Mouse (Mus musculus): ENCODE measurements around the gene Cyp2d22.
"Not testable (repeated sequence)": the region's sequence is repeated elsewhere in the genome, so short reads cannot be mapped to it uniquely, and the experiment has no call there.

Cyp2d22 gene

DNA sequence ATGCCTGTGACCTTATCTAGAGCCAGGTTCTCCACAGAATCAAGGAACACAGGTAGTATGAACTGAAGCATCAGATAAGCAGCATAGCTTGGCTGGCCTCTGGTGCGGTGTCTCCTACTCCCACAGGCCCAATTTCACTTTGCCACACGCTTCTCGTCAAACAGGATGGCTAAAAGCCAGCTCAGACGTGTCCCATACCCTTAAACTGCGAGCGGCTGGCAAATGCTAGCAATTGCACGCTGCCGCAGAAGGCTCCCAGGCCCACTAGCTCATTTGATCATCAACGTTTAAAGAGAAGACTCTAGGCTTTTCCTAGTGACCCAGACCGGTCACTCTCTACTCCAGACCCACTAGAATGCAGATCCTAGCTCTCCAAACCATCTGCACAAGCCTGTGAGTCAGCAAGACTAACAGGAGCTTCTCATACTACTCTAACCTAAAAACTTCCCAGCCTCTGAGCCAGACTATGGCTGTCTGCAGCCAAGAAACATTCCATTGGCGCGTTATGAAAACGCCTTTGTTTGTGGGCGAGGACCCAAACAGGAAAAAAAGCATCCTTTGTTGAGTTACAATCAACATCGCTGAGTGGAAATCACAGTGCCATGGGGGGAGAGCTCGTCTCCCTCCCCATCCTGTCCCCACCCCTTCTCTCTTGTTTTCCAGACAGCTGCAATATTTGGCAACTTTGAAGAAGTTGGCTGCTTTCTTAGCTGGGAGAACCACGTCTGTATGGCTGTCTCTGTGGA lies 3.5 kb downstream of the Cyp2d22 start:
- peak; percentile 96 for DNase-seq (ENCODE audit: inconsistent ontology term)

DNA sequence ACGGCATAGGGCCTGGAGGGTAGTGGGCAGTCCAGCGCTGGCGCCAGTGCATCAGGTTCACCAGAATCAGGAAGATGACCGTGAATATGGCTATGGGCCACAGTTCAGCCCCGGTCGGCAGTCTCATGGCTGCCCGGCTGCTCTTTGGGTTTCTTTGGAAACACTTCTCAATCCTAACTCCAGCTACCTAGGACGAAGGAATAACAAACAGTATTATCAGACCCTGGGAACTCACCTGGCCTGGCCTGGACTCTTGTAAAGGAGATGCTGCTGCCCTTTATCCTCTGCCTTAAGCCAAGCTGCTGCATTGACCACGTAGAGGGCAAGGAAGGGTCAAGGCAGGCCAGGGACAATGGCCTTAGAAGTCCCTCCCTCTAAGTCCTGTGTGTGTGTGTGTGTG lies 4.2 kb downstream of the Cyp2d22 start:
- DNase-seq (ENCODE audit: inconsistent ontology term), result no peak

DNA sequence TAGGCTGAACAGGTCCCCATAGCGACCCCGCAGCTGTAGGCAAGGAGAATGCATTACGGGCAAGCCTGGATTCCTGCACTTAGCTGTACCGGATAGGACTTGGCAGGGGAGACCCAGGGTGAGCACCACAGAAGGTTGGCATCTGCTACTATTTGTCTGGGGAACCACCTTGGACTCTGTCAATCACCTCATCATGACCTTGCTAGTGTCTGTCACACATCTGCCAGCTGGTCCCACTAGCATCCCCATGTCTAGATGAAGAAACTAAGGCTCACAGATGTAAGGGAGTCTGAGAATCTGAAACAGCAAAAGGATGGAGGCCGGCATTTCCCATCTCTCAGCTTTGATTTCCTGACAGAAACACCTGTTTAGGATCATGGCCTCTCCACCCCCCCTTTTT lies 5.6 kb downstream of the Cyp2d22 start:
- DNase-seq (ENCODE audit: inconsistent ontology term), result no peak

DNA sequence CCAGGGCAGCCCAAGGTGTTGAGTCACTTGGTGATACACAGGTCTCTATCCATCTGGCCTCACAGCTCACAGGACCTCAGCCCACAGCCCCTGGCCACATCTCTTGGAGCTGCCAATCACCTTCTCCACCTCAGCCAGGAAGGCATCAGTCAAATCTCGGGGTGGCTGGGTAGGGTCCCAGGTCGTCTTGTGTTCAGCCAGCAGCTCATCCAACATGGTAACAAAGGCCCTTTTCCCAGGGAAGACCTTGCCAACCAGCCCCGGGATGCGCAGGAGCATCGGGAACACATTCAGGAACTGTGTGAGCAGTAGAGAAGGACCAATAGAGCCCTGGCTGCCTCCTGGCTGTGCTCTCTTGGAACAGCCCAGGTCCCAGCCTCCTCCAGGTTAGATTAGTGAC lies 7.1 kb downstream of the Cyp2d22 start:
- no peak for DNase-seq (ENCODE audit: inconsistent ontology term)

DNA sequence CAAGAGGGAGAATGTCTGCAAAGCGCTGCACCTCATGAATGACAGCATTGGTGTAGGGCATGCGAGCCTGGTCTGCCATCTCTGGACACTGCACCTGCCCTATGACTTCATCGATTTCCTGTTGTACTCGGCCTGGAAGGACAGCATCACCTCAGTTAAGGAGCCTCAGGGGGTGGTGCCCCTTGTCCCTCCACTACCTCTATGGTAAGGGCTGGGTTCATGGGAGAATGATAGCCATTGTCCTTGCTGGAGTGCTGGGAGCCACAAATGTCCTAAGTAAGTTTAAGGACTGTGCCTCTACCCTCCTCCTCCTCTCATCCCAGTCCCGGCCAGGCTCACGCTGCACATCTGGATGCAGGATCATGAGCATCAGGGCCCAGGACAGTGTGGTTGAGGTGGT lies 7.6 kb downstream of the Cyp2d22 start:
- DNase-seq (ENCODE audit: inconsistent ontology term), result no peak

DNA sequence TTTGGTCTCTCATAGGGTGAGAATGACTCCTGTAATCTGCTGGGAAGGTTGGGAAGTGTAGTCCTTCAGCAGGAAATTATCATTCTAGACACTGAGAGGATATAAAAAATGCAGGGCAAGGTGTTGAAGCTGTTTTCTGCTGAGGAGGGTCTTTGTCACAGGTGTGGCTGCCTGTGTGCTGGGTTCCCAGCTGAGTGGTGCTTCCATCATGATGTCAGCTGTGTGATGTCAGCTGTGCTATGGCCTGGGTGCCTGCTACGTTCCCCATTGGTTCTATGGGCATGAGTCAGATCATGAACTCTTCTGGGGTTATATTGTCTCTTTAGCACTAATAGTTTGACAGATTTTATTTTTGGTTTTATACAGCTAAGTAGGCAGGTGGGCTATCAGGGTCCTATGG lies 11.2 kb downstream of the Cyp2d22 start:
- DNase-seq (ENCODE audit: inconsistent ontology term), result no peak

DNA sequence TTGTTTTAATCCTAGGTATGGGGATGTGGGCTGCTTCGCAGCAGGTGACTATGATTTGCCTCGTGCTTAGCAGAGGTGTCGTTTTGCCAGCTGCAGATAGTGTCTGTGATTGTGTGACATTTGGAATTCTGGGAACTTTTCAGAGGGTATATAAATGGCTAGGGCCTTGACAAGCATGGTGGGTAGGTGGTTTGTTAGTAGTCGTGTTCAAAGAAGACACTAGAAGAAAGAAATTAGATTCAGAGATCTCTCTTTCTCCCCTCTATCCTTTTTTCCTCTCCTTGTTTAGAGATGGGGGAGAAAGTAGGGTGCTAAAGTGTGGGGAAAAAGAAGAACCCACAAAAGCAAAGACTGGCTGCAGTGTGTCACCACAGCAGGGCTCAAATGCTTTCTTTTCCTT lies 11.9 kb downstream of the Cyp2d22 start:
- no peak for DNase-seq (ENCODE audit: inconsistent ontology term)

DNA sequence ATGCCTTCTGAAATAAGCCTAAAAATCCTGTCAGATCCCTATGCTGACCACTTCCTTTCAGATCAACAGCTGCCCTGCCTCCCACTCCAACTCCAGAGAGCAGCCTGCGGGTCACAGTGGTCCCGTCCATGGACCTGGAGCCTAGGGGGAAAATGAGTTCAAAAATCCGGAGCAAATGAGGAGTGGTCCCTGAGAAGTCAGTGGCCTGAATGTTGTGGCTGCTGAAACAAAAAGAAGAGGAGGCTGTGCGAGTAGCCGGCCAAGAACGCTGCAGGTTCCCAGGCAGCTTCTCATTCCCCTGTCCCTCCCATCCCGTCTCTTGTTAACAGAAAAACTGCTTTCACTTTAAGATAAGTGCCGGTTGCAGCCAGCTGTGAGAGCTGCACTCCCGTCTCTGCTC lies 15.5 kb downstream of the Cyp2d22 start:
- not testable (repeated sequence) for DNase-seq (ENCODE audit: inconsistent ontology term)

DNA sequence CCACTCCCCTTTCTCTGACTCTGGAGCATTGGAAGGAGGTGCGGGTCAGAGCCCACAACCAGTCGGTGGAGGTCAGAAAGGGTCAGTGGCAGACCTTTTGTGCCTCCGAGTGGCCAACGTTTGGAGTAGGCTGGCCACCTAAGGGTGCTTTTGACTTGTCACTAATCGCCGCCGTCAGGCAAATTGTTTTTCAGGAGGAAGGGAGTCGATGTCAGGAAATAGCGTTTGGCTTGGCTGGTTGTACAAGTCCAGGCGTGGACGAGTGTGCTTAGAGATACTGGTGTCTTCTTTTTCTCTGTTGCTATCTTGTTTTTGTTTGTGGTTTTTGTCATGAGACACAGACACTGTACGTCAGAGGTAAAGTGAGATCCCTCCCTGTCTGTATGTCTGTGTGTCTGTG lies 16.3 kb downstream of the Cyp2d22 start:
- not testable (repeated sequence) for DNase-seq (ENCODE audit: inconsistent ontology term)

DNA sequence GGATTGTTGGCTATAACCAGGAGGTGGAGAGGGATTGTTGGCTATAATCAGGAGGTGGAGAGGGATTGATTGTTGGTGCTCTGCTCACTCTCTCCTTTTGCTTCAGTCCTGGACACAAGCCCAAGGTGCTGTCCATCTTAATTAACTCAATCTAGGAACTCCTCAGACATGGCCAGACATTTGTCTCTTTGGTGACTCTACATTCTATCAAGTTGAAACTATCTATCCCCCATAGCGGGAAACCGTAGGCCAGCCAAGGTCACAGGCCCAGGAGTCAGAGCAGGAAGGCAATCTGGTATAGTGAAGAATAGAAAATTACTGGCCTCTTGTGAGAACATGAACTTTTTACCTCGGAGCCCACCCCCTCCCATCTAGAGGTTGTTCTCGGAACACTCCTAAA lies 17.8 kb downstream of the Cyp2d22 start:
- DNase-seq (ENCODE audit: inconsistent ontology term), result no peak

DNA sequence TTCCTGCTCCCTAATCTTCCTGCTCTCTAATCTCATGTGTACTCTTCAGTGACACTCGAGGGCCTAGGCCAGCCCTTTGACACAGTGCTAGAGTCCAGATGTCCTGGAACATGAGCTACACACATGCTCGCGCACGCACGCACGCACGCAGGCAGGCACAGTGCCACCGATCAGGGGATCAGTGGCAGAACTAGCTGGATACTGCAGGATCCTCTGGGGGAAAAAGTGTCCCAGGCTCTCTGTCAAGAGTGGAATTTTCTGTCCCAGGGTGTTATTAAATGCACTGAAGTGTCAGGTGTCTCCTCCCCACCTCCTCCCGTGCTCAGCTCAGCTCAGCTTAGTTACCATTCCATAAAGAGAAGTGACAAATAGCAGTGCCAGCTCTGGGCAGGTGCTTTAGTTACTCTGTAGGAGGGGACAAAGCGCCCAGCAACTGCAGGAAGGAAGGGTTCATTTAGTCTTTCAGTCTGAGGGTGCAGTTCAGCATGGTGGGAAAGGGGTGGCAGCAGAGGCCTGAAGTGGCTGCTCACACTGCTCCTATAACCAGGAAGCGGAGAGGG lies 18.5 kb downstream of the Cyp2d22 start:
- no peak for DNase-seq (ENCODE audit: inconsistent ontology term)

DNA sequence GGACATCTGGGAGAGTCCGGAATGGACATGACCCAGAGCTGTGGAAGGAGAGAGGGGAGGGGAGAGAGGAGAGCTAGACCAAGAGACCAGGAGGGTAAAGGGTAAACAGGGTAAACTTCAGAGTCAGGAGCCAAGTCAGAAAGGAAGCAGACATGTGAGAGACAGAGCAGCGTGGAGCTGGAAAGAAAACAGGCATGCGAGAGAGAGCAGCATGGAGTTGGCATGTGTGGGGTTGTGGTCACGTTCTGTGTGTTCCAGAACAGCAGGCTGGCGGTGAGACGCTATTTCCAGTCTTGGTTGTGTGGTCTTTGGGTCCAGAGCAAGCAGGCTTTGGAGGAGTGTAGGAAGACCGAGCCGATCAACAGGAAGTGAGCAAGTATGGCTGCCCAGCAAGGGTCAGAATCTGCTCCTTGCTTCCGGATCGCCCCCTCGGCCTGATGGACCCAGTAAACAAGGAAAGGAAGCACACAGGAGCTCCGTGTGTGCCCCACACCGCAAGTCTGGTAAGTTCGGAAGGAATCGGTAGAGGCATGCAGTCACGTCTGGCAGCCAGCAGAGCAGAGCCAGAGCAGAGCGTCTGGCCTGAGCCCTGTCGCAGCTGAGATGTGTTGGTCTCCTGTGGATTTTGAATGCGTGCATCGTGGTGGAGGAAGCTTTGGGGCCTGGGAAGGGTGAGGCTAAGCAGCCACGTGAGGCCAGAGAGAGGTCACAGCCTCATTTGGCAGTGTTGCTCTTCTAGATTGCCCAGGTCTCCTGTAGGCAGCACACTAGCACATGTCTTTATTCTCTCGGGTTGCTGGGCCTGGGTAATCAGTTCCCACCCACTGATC lies 21.4 kb downstream of the Cyp2d22 start:
- DNase-seq (ENCODE audit: inconsistent ontology term), result no peak

DNA sequence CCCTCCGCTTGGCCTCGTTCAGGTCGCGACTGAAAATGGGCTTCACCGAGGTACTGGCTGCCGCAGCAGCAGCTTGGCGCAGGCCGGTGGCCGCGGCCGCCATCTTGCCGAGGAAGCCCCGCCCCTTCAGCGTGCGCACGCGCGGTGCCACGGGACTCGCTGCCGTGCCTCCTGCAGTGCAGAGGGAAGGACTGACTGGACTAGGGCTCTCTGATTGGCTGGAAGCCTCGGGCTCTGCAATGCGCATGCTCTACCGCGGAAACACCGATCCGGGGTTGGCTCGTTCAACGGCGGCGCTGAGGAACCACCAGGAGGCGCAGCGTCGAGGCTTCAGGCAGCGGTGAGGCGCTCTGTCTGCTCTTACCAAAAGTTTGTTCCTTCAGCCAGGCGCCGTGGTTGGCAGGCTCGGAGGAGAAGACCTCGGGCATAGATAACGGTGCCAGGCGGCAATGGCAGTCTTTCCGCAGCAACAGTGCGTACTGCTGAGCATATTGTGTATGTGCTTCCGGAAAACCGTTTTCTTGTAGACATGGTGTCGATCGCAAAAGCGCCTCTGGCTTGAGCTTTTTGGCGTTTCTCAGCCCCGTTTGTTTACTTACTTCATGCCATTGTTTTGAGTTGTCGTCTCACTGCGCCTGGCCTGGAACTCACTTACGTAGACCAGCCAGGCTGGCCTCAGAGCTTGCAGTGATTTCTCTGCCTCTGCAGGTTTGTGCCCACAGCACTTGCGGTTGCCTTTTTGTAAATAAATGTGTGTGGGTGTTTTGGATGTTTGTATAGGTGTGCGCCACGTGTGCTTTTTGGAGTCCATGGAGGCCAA lies 25.7 kb downstream of the Cyp2d22 start, which contains the start of gene Ndufa6:
TSS of gene Ndufa6 (minus strand) at position 197 of the 820 bp plus-strand sequence.
- peak; percentile 98 for DNase-seq (ENCODE audit: inconsistent ontology term)

DNA sequence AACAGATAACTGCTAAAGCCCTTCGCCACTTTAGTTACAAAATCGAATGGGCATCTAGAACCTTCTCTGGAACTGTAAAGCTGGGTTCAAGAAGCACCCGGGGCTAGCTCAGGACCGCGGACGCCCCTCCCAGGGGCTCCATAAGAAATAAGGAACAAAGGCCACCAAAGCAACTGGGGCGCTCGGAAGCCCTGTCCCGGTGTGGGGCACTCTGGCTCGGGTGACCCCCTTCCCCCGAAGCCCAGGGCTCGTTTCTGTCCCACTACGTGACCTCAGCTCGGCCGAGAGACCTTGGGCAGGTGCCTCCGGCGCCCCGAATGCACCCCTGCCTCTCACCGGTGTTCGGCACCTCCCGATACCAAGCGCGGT lies 26.3 kb downstream of the Cyp2d22 start:
- DNase-seq (ENCODE audit: inconsistent ontology term), result peak; percentile 58

DNA sequence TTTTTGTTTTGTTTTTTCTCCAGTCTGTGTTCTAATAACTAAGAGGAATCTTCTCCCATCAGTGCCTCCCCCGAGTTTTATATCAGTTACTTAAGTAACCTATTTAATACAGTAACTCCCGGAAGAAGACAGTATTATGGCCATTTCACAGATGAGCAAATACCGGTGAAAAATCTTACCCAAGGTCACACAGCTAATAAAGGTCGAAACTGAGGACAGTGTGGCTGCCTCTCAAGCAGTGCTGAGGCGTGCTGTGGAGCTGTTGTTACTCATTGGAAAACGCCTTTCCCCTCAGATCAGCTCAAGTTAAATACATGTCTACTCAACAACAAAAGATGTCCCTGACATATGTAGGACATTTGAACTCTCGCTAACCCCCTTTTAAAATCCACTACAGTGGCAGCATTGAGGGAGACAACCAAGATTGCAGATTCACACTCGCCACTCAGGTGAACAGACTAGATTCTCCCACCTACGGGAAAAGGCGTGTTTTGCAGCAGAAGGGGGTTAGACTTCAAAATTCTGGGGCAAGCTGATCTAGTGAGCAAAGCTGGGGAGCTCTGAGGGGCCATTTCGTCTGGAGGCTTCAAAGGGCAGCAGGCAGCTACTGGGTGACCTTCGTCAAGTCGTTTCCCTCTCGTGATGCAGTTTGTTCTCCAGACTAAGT lies 26.8 kb downstream of the Cyp2d22 start:
- DNase-seq (ENCODE audit: inconsistent ontology term), result no peak

DNA sequence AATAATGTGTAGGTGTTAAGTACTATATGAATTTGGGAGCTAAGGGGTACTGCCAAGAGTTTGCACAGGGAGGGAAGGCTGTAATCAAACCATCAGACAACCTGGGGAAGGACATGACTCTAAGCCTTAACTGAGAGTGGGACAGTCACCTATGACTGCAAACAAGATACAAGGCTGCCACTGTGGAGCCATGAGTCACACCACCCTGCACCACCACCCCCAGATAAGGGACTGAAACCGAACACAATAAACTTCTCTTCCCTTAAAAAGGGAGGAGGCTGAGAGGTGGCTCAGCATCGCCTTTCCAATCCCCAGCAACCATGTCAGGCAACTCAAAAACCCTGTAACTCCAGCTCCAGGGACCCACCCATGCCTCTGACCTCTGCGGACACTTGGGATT lies 28.6 kb downstream of the Cyp2d22 start:
- DNase-seq (ENCODE audit: inconsistent ontology term), result no peak

DNA sequence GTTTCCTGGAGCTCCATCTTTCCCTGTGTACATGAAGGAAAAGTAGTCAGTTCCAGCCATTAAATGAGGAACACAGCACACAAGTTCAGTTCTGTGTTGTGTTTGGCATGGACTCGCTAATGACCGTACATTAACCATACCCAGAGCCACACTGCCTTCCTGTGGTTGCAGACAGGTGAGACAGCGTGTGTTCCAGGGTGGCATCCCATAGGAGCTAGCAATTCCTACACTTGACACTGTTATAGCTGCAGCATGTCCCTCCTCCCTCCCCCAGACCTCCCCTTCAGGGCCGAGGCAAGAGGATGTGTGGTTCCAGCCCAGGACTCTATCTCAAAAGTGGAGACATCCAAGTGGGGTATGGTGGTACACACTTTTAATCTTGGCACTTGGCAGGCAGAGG lies 29.7 kb downstream of the Cyp2d22 start:
- no peak for DNase-seq (ENCODE audit: inconsistent ontology term)

DNA sequence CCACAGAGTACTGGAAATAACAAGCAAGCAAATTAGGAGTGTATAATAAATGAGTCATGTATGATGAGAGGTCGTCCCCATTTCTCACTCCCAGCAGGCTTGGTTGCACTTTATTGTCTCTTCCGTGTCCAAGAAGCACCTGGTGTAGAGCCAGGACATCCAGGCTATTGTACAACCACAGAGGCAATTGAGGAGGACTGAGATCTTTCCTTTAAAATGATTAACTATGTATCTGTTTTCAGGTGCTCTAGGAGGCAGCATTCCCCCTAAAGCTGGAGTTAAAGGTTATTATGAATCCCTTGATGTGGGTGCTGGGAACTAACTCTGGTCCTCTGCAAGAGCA lies 31.1 kb downstream of the Cyp2d22 start:
- no peak for DNase-seq (ENCODE audit: inconsistent ontology term)

DNA sequence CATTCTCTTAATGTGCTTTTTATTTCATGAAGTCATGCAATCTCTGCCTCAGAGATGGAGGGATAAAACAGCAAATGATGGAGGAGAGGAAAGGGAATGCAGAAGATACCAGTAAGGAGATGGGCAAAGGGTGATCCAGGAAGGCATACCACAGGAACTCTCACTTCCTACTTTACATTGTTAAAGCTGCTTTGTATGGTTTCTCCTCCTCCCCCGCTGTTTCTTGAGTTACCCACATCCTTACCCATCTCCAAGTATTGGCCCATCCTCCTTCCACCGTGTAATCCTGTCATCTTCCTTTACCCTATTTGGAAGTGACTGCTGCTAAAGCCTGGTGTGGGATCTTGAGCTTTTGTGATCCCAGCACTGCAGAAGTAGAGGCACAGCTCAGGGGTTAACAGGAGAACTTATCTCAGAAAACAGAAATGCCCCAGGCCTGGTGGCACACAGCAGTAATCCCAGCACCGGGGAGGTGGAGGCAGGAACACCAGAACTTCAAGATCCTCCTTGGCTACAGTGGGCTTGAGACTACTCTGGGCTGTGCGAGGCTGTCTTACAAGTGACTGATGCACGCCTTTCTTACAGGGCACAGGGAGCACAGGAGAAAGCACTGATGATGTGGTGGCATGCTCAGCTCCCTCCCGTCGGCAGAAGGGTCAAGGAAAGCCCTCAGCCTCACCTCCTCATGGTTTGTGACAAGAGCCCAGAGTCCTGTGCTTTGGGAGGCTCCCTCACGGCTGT lies 31.6 kb downstream of the Cyp2d22 start:
- no peak for DNase-seq (ENCODE audit: inconsistent ontology term)

DNA sequence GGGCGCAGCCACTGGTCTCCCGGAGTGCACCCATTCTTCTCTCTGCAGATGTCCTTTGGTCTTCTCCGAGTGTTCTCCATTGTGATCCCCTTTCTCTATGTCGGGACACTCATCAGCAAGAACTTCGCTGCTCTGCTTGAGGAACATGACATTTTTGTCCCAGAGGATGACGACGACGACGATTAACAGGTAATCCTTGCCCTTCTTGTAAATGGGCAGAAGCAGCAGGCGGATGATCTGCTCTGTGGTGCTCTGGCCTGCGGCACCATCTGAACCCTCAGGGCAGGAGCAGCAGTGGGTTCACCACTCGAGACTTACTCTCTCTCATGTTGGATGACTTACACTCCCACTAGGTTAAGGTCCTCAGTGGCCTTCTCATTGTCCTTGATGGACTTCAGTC lies 32.2 kb downstream of the Cyp2d22 start:
- DNase-seq (ENCODE audit: inconsistent ontology term), result no peak

DNA sequence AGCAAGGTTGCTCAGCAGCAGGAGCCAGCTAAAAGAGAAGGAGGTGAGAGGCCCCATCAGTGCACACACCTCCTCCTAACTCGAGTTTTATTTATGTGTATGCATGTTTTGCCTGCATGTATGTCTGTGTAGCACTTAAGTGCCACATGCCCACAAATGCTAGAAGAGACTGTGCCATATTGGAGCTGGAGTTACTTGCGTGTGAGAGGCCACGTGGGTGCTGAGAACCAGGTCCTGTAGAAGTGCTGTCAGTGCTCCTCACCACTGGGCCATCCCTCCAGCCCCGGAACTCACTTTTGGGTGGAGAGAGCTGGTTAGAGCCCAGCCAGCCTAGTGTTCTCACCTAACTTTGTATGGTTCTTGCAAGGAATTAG lies 32.8 kb downstream of the Cyp2d22 start:
- DNase-seq (ENCODE audit: inconsistent ontology term), result no peak

Data from Muller cell, postnatal 12 days (primary cell).